Mouse (Mus musculus): Measurements from ENCODE around the gene Sgpp2. TPM values are rescaled to one million over a fixed set of nuclear protein-coding genes. Genes with fewer than 3 reads are reported as not detected.

The Sgpp2 gene
- polyA plus RNA-seq (2012; rRNA removed), result 0.02 and 0.05 TPM in 2 replicates

GRCm38 (mm10) chr1:78310021-78310752, at the start of gene Sgpp2:
TSS of gene Sgpp2 (plus strand) at chr1:78310345.
- H3K27me3 ChIP-seq (ENCODE audit: control insufficient read depth, insufficient read depth, low read length), result peaks cover 11% of the 10 kb centered on the region
- TF ChIP-seq CTCF (IDR thresholded peaks at IDR 0.05; ENCODE audit: extremely low read depth, insufficient read depth, insufficient read length, insufficient replicate concordance), result no peak
- no peak for TF ChIP-seq POLR2A (IDR thresholded peaks at IDR 0.05; ENCODE audit: low read depth, low read length)
- H3K27ac ChIP-seq (ENCODE audit: insufficient read depth, low read length), result no peak within 1 kb of the TSS
- H3K4me1 ChIP-seq (ENCODE audit: control insufficient read depth, insufficient read depth, insufficient read length), result peaks cover 3% of the 10 kb centered on the region; the same call in 1 of the 2 replicates
- WGBS, result 5% methylated on average over 68 of the region's 68 CpGs
- no peak for DNase-seq (ENCODE audit: low read depth in 1 of 2, low spot score in 2 of 2)
- H3K4me3 ChIP-seq (ENCODE audit: extremely low read depth, insufficient read depth, insufficient read length), result no peak within 1 kb of the TSS
- no peaks in the 10 kb centered on the region for H3K36me3 ChIP-seq (ENCODE audit: control insufficient read depth, insufficient read depth, low read length)

GRCm38 (mm10) chr1:78267519-78267918, 42.6 kb upstream of the Sgpp2 start:
- no peaks in the 10 kb centered on the region for H3K4me1 ChIP-seq (ENCODE audit: control insufficient read depth, insufficient read depth, insufficient read length)
- 58% methylated on average over 5 of the region's 5 CpGs for whole genome bisulfite sequencing
- no peak for DNase-seq (ENCODE audit: low read depth in 1 of 2, low spot score in 2 of 2)
- no peaks in the 10 kb centered on the region for H3K36me3 ChIP-seq (ENCODE audit: control insufficient read depth, insufficient read depth, low read length)
- H3K27ac ChIP-seq (ENCODE audit: insufficient read depth, low read length), result no peak overlapping the region
- H3K4me3 ChIP-seq (ENCODE audit: extremely low read depth, insufficient read depth, insufficient read length), result no peak overlapping the region
- no peaks in the 10 kb centered on the region for H3K27me3 ChIP-seq (ENCODE audit: control insufficient read depth, insufficient read depth, low read length)
- no peak for TF ChIP-seq POLR2A (IDR thresholded peaks at IDR 0.05; ENCODE audit: low read depth, low read length)
- TF ChIP-seq CTCF (IDR thresholded peaks at IDR 0.05; ENCODE audit: extremely low read depth, insufficient read depth, insufficient read length, insufficient replicate concordance), result no peak

- H3K27me3 ChIP-seq (ENCODE audit: control insufficient read depth, insufficient read depth, low read length), result no peaks in the 10 kb centered on the region
- no peak for TF ChIP-seq POLR2A (IDR thresholded peaks at IDR 0.05; ENCODE audit: low read depth, low read length)
- no peak for TF ChIP-seq CTCF (IDR thresholded peaks at IDR 0.05; ENCODE audit: extremely low read depth, insufficient read depth, insufficient read length, insufficient replicate concordance)
- H3K27ac ChIP-seq (ENCODE audit: insufficient read depth, low read length), result no peak overlapping the region
- no peaks in the 10 kb centered on the region for H3K36me3 ChIP-seq (ENCODE audit: control insufficient read depth, insufficient read depth, low read length)
- WGBS, result 81% methylated on average over 3 of the region's 3 CpGs
- no peak overlapping the region for H3K4me3 ChIP-seq (ENCODE audit: extremely low read depth, insufficient read depth, insufficient read length)
- no peaks in the 10 kb centered on the region for H3K4me1 ChIP-seq (ENCODE audit: control insufficient read depth, insufficient read depth, insufficient read length)
- DNase-seq (ENCODE audit: low read depth in 1 of 2, low spot score in 2 of 2), result no peak
These were observed 37.2 kb upstream of the Sgpp2 start for GRCm38 (mm10) chr1:78272915-78273314.

- no peaks in the 10 kb centered on the region for H3K36me3 ChIP-seq (ENCODE audit: control insufficient read depth, insufficient read depth, low read length)
- TF ChIP-seq POLR2A (IDR thresholded peaks at IDR 0.05; ENCODE audit: low read depth, low read length) (no peak), CTCF (IDR thresholded peaks at IDR 0.05; ENCODE audit: extremely low read depth, insufficient read depth, insufficient read length, insufficient replicate concordance) (no peak)
- H3K4me3 ChIP-seq (ENCODE audit: extremely low read depth, insufficient read depth, insufficient read length), result no peak overlapping the region
- no peaks in the 10 kb centered on the region for H3K27me3 ChIP-seq (ENCODE audit: control insufficient read depth, insufficient read depth, low read length)
- WGBS, result 63% methylated on average over 3 of the region's 3 CpGs
- H3K27ac ChIP-seq (ENCODE audit: insufficient read depth, low read length), result no peak overlapping the region
- DNase-seq (ENCODE audit: low read depth in 1 of 2, low spot score in 2 of 2), result no peak
- H3K4me1 ChIP-seq (ENCODE audit: control insufficient read depth, insufficient read depth, insufficient read length), result no peaks in the 10 kb centered on the region
These were observed 31.0 kb upstream of the Sgpp2 start for GRCm38 (mm10) chr1:78279128-78279527.

- DNase-seq (ENCODE audit: low read depth in 1 of 2, low spot score in 2 of 2), result no peak
- no peak overlapping the region for H3K27ac ChIP-seq (ENCODE audit: insufficient read depth, low read length)
- H3K4me3 ChIP-seq (ENCODE audit: extremely low read depth, insufficient read depth, insufficient read length), result no peak overlapping the region
- no peaks in the 10 kb centered on the region for H3K4me1 ChIP-seq (ENCODE audit: control insufficient read depth, insufficient read depth, insufficient read length)
- TF ChIP-seq CTCF (IDR thresholded peaks at IDR 0.05; ENCODE audit: extremely low read depth, insufficient read depth, insufficient read length, insufficient replicate concordance), result no peak
- no peak for TF ChIP-seq POLR2A (IDR thresholded peaks at IDR 0.05; ENCODE audit: low read depth, low read length)
- no peaks in the 10 kb centered on the region for H3K27me3 ChIP-seq (ENCODE audit: control insufficient read depth, insufficient read depth, low read length)
- whole genome bisulfite sequencing, result 85% methylated on average over 3 of the region's 3 CpGs
- H3K36me3 ChIP-seq (ENCODE audit: control insufficient read depth, insufficient read depth, low read length), result no peaks in the 10 kb centered on the region
These were observed 17.7 kb upstream of the Sgpp2 start for GRCm38 (mm10) chr1:78292397-78292796.

DNA sequence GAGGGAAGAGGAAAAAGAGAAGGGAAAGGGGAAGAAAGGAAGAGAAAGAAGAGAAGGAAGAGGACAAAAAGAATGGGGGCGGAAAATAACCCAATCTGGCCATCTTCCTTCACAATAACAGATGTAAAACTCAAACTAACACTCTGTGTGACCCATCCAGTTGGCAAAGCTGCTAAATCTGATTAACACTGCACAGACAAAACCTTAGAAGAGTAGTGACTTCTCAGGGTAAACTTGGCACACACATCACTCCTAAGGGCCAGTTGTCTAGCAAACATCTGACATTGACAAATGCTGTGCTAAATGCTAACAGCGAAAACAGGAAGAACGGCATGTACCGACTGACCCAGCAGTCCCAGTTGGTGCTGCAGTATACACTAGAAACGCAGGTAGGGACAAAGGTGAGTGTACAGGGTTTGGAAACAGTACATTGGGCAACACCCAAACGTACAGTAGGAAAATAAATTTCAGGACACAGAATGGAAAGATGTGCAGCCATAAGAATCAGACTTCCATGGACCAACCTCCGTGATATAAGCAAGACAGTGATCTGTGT, 10.4 kb upstream of the Sgpp2 start:
- TF ChIP-seq CTCF (IDR thresholded peaks at IDR 0.05; ENCODE audit: extremely low read depth, insufficient read depth, insufficient read length, insufficient replicate concordance) (no peak), POLR2A (IDR thresholded peaks at IDR 0.05; ENCODE audit: low read depth, low read length) (no peak)
- Histone ChIP-seq H3K27ac (ENCODE audit: insufficient read depth, low read length) (no peak overlapping the region), H3K36me3 (ENCODE audit: control insufficient read depth, insufficient read depth, low read length) (no peaks in the 10 kb centered on the region), H3K27me3 (ENCODE audit: control insufficient read depth, insufficient read depth, low read length) (no peaks in the 10 kb centered on the region), H3K4me1 (ENCODE audit: control insufficient read depth, insufficient read depth, insufficient read length) (no peaks in the 10 kb centered on the region), H3K4me3 (ENCODE audit: extremely low read depth, insufficient read depth, insufficient read length) (no peak overlapping the region)
- 65% methylated on average over 7 of the region's 7 CpGs for WGBS
- no peak for DNase-seq (ENCODE audit: low read depth in 1 of 2, low spot score in 2 of 2)

GRCm38 (mm10) chr1:78308688-78309087, 1.5 kb upstream of the Sgpp2 start:
- Histone ChIP-seq H3K4me1 (ENCODE audit: control insufficient read depth, insufficient read depth, insufficient read length) (peaks cover 3% of the 10 kb centered on the region; the same call in 1 of the 2 replicates), H3K36me3 (ENCODE audit: control insufficient read depth, insufficient read depth, low read length) (no peaks in the 10 kb centered on the region), H3K27me3 (ENCODE audit: control insufficient read depth, insufficient read depth, low read length) (peaks cover 11% of the 10 kb centered on the region), H3K27ac (ENCODE audit: insufficient read depth, low read length) (no peak overlapping the region), H3K4me3 (ENCODE audit: extremely low read depth, insufficient read depth, insufficient read length) (no peak overlapping the region)
- no peak for TF ChIP-seq CTCF (IDR thresholded peaks at IDR 0.05; ENCODE audit: extremely low read depth, insufficient read depth, insufficient read length, insufficient replicate concordance)
- TF ChIP-seq POLR2A (IDR thresholded peaks at IDR 0.05; ENCODE audit: low read depth, low read length), result no peak
- DNase-seq (ENCODE audit: low read depth in 1 of 2, low spot score in 2 of 2), result no peak
- 58% methylated on average over 1 of the region's 1 CpGs for WGBS
